Mouse (Mus musculus) embryonic facial prominence, embryonic 14.5 days (tissue): ENCODE measurements around the gene Mlc1. TPM values are rescaled to one million over a fixed set of nuclear protein-coding genes. Genes with fewer than 3 reads are reported as not detected.

Experiments used
- ATAC-seq: fragments of 200-750 bp; cut with Nextera tagmentation; 2 replicates; pipeline ENCODE4 v1.8.0; 2017; ENCODE audit warnings: low read depth, moderate number of reproducible peaks, moderate TSS enrichment
- DNase-seq: peaks from one replicate; pipeline ENCODE4 v3.0.0-alpha.2; 2015; ENCODE audit warnings: low spot score
- H3K27ac ChIP-seq: fragments of 300-500 bp; sonication (generic); replicated peaks from 2 replicates; pipeline ENCODE4 v1.5.1; 2014; ENCODE audit warnings: low read depth, mild to moderate bottlenecking, low read length, moderate library complexity
- H3K27me3 ChIP-seq: fragments of 300-500 bp; sonication (generic); replicated peaks from 2 replicates; pipeline ENCODE4 v1.6.1; 2014; ENCODE audit warnings: low read length; ENCODE audit not compliant: control insufficient read depth, insufficient read depth
- H3K36me3 ChIP-seq: fragments of 300-500 bp; sonication (generic); 2 replicates; pipeline ENCODE4 v1.6.1; 2014; ENCODE audit warnings: low read length, mixed read lengths; ENCODE audit not compliant: control insufficient read depth, insufficient read depth
- H3K4me1 ChIP-seq: fragments of 300-500 bp; sonication (generic); 2 replicates; pipeline ENCODE4 v1.6.1; 2014; ENCODE audit warnings: antibody characterized with exemption, low read length; ENCODE audit not compliant: control insufficient read depth, insufficient read depth
- H3K4me2 ChIP-seq: fragments of 300-500 bp; sonication (generic); 2 replicates; pipeline ENCODE4 v1.6.1; 2014; ENCODE audit warnings: low read depth, mild to moderate bottlenecking, low read length, moderate library complexity, mixed read lengths
- H3K4me3 ChIP-seq: fragments of 300-500 bp; sonication (generic); 2 replicates; pipeline ENCODE4 v1.5.1; 2014; ENCODE audit warnings: low read depth, mild to moderate bottlenecking, low read length
- H3K9ac ChIP-seq: fragments of 300-500 bp; sonication (generic); 2 replicates; pipeline ENCODE4 v1.6.1; 2014; ENCODE audit warnings: low read depth, mild to moderate bottlenecking, low read length, moderate library complexity, mixed read lengths
- H3K9me3 ChIP-seq: fragments of 300-500 bp; sonication (generic); 2 replicates; pipeline ENCODE4 v1.6.1; 2016; ENCODE audit warnings: low read length; ENCODE audit not compliant: control insufficient read depth
- WGBS: fragments of 180-500 bp; shearing (Covaris S2); extraction: QIAGEN DNeasy Blood & Tissue Kit; methylation state at CpG from one replicate; pipeline ENCODE4 v1.1.7; 2014; 5-methylcytosine and 5-hydroxymethylcytosine counted together
- polyA plus RNA-seq: library from polyadenylated mRNA; unstranded; fragments of >200 nt; fragmentation: Nextera tagmentation; extraction: Ambion mirVana; gene quantifications from 2 replicates; pipeline ENCODE4 v1.2.1, GENCODE M21; 2014

Gene Mlc1
- 0.26 and 0.33 TPM in 2 replicates for polyA plus RNA-seq

GRCm38 (mm10) chr15:88978281-88979137 is at the start of gene Mlc1:
TSS of gene Mlc1 (minus strand) at chr15:88979007.
- H3K9ac ChIP-seq, result no peak within 1 kb of the TSS
- no peaks in the 10 kb centered on the region for H3K27me3 ChIP-seq
- WGBS, result 63% methylated on average over 10 of the region's 10 CpGs
- no peaks in the 10 kb centered on the region for H3K36me3 ChIP-seq
- no peak within 1 kb of the TSS for H3K27ac ChIP-seq
- H3K4me3 ChIP-seq, result no peak within 1 kb of the TSS
- no peak within 1 kb of the TSS for H3K4me2 ChIP-seq
- no peaks in the 10 kb centered on the region for H3K4me1 ChIP-seq
- ATAC-seq, result no peak
- peak; percentile 4 for DNase-seq
- no peaks in the 10 kb centered on the region for H3K9me3 ChIP-seq

DNA sequence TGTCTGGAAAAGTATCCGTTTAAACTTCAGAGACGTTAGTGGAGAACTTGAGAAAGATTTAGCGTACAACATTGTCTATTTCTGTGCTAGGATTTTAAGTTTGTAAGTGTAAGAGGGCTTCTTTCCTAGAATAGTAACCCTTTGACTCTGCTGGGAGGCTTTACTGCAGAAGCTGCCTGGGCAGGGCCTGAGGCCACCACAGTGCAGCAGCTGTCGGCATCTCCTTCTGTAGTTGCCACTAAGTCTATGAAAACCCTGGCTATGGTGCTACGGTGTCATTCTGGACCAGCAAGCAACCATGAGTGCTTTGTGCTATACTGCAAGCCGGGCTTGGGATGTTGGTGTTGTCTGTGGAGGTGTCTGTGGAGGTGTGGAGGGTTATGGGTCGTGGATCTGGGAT is 41.7 kb upstream of the Mlc1 start:
- WGBS, result 76% methylated on average over 7 of the region's 7 CpGs
- no peak overlapping the region for H3K27ac ChIP-seq
- no peak for ATAC-seq

DNA sequence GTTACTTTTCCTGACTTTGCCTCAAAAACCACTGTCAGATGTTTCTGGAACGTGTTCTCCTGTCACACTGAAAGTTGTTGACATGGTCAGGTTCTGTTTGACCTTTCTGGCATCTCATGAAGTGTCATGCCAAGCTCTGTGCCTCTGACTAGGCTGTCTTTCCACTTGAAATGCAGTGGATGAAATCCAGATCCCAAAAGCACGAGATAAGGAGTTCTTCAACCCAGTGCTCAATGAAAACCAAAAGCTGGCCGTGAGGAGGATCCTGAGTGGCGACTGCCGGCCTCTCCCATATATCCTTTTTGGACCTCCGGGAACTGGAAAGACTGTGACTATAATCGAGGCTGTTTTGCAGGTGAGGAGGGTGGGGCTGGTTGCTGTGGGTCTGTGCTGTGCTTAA is 41.3 kb upstream of the Mlc1 start:
- H3K9me3 ChIP-seq, result no peaks in the 10 kb centered on the region
- no peaks in the 10 kb centered on the region for H3K27me3 ChIP-seq
- H3K4me1 ChIP-seq, result no peaks in the 10 kb centered on the region
- no peak for DNase-seq
- no peaks in the 10 kb centered on the region for H3K36me3 ChIP-seq
- no peak overlapping the region for H3K4me3 ChIP-seq
- no peak overlapping the region for H3K9ac ChIP-seq
- no peak overlapping the region for H3K4me2 ChIP-seq
- no peak for ATAC-seq
- no peak overlapping the region for H3K27ac ChIP-seq
- 72% methylated on average over 7 of the region's 7 CpGs for WGBS

More for the DNA sequence above, 41.7 kb upstream of the Mlc1 start:
- Histone ChIP-seq H3K4me2 (no peak overlapping the region), H3K9me3 (no peaks in the 10 kb centered on the region), H3K36me3 (no peaks in the 10 kb centered on the region), H3K4me3 (no peak overlapping the region), H3K9ac (no peak overlapping the region), H3K4me1 (no peaks in the 10 kb centered on the region), H3K27me3 (no peaks in the 10 kb centered on the region)
- DNase-seq, result no peak

DNA sequence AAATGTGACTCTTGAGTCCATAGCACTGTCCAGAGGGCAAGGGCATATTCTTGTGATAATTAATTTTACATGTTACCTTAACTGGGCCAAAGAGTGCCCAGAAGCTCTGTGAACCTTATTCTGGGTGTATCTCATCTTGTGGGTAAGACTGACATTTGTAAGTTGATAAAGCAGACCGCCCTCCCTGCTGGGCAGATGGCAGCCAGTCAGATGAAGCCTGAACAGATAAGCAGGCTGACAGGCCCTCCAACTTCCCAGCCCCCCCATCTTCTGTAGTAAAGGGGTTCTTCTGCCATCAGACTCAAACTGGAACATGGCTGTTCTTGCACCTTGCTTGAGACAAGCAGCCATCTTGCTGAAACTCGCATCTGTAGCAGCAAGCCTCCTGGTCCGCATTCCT is 37.9 kb upstream of the Mlc1 start:
- H3K27ac ChIP-seq, result no peak overlapping the region
- 87% methylated on average over 3 of the region's 3 CpGs for WGBS
- H3K36me3 ChIP-seq, result no peaks in the 10 kb centered on the region
- no peaks in the 10 kb centered on the region for H3K9me3 ChIP-seq
- H3K9ac ChIP-seq, result no peak overlapping the region
- H3K27me3 ChIP-seq, result no peaks in the 10 kb centered on the region
- no peak overlapping the region for H3K4me2 ChIP-seq
- no peaks in the 10 kb centered on the region for H3K4me1 ChIP-seq
- H3K4me3 ChIP-seq, result no peak overlapping the region
- DNase-seq (no peak), ATAC-seq (no peak)

- Histone ChIP-seq H3K36me3 (no peaks in the 10 kb centered on the region), H3K4me3 (no peak overlapping the region), H3K4me1 (no peaks in the 10 kb centered on the region), H3K27me3 (no peaks in the 10 kb centered on the region), H3K9me3 (no peaks in the 10 kb centered on the region), H3K9ac (no peak overlapping the region), H3K27ac (no peak overlapping the region), H3K4me2 (no peak overlapping the region)
- no peak for ATAC-seq
- no peak for DNase-seq
- 71% methylated on average over 5 of the region's 5 CpGs for WGBS
Measured at GRCm38 (mm10) chr15:89007781-89008180, 29.0 kb upstream of the Mlc1 start.

DNA sequence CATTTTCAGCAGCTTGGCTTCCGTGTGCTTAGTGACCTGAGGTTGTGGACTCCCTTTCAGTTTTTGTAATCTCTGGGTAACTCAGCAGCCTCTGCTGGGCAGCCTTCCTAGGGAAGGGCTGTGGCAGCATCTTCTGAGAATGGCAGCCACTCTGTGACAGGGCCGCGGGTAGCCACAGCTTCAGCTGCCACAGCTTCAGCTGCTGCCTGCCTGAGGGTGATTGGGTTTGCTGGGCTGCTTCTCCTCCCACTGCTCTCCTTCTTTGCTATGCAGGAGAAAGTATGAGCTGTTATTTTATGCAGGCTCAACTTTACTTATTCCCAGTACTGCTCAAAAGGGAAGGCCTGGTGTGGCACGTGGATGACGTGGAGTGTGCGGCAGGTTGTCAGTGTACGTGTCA is 28.2 kb upstream of the Mlc1 start:
- no peaks in the 10 kb centered on the region for H3K4me1 ChIP-seq
- H3K9ac ChIP-seq, result no peak overlapping the region
- H3K4me3 ChIP-seq, result no peak overlapping the region
- DNase-seq (no peak), ATAC-seq (no peak)
- no peaks in the 10 kb centered on the region for H3K36me3 ChIP-seq
- H3K4me2 ChIP-seq, result no peak overlapping the region
- WGBS, result 83% methylated on average over 7 of the region's 7 CpGs
- no peak overlapping the region for H3K27ac ChIP-seq
- no peaks in the 10 kb centered on the region for H3K9me3 ChIP-seq
- H3K27me3 ChIP-seq, result no peaks in the 10 kb centered on the region

GRCm38 (mm10) chr15:89001245-89001644 is 22.4 kb upstream of the Mlc1 start:
- Histone ChIP-seq H3K9ac (no peak overlapping the region), H3K9me3 (no peaks in the 10 kb centered on the region), H3K27me3 (no peaks in the 10 kb centered on the region), H3K4me1 (no peaks in the 10 kb centered on the region), H3K36me3 (no peaks in the 10 kb centered on the region), H3K4me2 (no peak overlapping the region), H3K4me3 (no peak overlapping the region), H3K27ac (no peak overlapping the region)
- ATAC-seq, result no peak
- no peak for DNase-seq
- 71% methylated on average over 3 of the region's 3 CpGs for WGBS

GRCm38 (mm10) chr15:89000367-89000766 is 21.6 kb upstream of the Mlc1 start:
- H3K9me3 ChIP-seq, result no peaks in the 10 kb centered on the region
- ATAC-seq (no peak), DNase-seq (no peak)
- 41% methylated on average over 2 of the region's 2 CpGs for WGBS
- H3K4me2 ChIP-seq, result no peak overlapping the region
- no peaks in the 10 kb centered on the region for H3K27me3 ChIP-seq
- no peaks in the 10 kb centered on the region for H3K36me3 ChIP-seq
- no peak overlapping the region for H3K9ac ChIP-seq
- H3K4me1 ChIP-seq, result no peaks in the 10 kb centered on the region
- no peak overlapping the region for H3K4me3 ChIP-seq
- no peak overlapping the region for H3K27ac ChIP-seq

DNA sequence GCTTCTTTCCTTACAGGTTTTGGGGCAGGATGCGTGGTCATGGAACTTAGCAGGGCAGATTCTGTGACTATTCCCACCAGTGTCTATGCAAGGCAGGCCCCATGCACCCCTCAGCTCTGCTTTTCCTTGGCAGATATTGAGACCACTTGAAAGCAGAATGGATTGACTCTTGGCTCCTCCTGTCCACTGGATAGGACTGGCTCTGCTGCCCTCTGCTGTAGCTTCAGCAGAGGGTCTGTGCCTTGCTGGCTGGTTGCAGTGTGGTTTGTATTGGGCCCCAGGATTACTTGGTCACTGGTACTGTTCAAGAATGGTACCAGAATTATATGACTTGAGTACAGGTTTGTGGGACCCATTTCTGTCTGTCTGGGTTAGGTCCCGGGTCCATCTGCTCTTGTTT is 20.3 kb upstream of the Mlc1 start:
- no peak overlapping the region for H3K9ac ChIP-seq
- no peaks in the 10 kb centered on the region for H3K9me3 ChIP-seq
- no peak for ATAC-seq
- no peak overlapping the region for H3K4me2 ChIP-seq
- no peaks in the 10 kb centered on the region for H3K4me1 ChIP-seq
- WGBS, result 88% methylated on average over 2 of the region's 2 CpGs
- DNase-seq, result no peak
- no peak overlapping the region for H3K4me3 ChIP-seq
- H3K27ac ChIP-seq, result no peak overlapping the region
- no peaks in the 10 kb centered on the region for H3K36me3 ChIP-seq
- no peaks in the 10 kb centered on the region for H3K27me3 ChIP-seq
